Mouse (Mus musculus): ENCODE measurements around the gene Ttll10. TPM values are rescaled to one million over a fixed set of nuclear protein-coding genes. Genes with fewer than 3 reads are reported as not detected.

Ttll10 gene
- polyA plus RNA-seq (2014; fragmentation: Nextera tagmentation; extraction: Ambion mirVana), result 0.15 TPM in 1 of 2 replicates, not detected in the other

- Histone ChIP-seq H3K4me1 (ENCODE audit: control insufficient read depth, insufficient read depth, low read length) (peaks cover 4% of the 10 kb centered on the region), H3K9ac (ENCODE audit: low read length) (no peak within 1 kb of the TSS), H3K4me3 (ENCODE audit: low read depth, low read length) (no peak within 1 kb of the TSS), H3K9me3 (ENCODE audit: control insufficient read depth, low read length) (no peaks in the 10 kb centered on the region), H3K27me3 (ENCODE audit: control insufficient read depth, insufficient read depth, low read length) (no peaks in the 10 kb centered on the region), H3K27ac (ENCODE audit: low read depth, low read length) (no peak within 1 kb of the TSS), H3K4me2 (no peak within 1 kb of the TSS), H3K36me3 (ENCODE audit: control insufficient read depth, insufficient read depth, low read length) (no peaks in the 10 kb centered on the region)
- ATAC-seq (ENCODE audit: low FRiP score) (no peak), DNase-seq (ENCODE audit: low spot score, missing footprints) (no peak)
- WGBS, result 63% methylated on average over 5 of the region's 5 CpGs
These were observed at the start of gene Ttll10 for GRCm38 (mm10) chr4:156059261-156059660. Gene Ttll10, minus strand, starts transcription at chr4:156059414.

DNA sequence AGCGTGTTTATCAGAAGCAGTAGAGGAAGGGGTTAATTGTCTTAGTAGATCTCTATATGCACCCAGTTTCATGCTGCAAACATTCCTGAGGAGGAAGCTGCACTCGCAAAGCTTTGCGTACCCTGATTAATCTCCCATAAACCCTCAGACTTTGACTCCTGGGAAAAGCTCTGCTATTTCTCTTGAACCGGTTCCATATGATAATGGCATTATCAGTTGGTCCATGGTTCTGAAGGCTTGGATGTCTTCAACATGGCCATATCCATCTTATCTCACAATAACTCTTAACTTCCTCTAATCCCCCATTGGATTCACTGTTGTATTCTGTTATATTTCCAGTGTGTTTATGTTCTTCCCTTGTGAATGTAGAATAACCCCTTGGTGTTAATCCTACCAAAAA, 44.1 kb upstream of the Ttll10 start:
- Histone ChIP-seq H3K27ac (ENCODE audit: low read depth, low read length) (no peak overlapping the region), H3K27me3 (ENCODE audit: control insufficient read depth, insufficient read depth, low read length) (no peaks in the 10 kb centered on the region), H3K36me3 (ENCODE audit: control insufficient read depth, insufficient read depth, low read length) (no peaks in the 10 kb centered on the region), H3K4me3 (ENCODE audit: low read depth, low read length) (no peak overlapping the region), H3K9ac (ENCODE audit: low read length) (no peak overlapping the region), H3K4me2 (no peak overlapping the region), H3K4me1 (ENCODE audit: control insufficient read depth, insufficient read depth, low read length) (no peaks in the 10 kb centered on the region), H3K9me3 (ENCODE audit: control insufficient read depth, low read length) (no peaks in the 10 kb centered on the region)
- DNase-seq (ENCODE audit: low spot score, missing footprints) (no peak), ATAC-seq (ENCODE audit: low FRiP score) (no peak)
- WGBS, result 83% methylated on average over 4 of the region's 4 CpGs

DNA sequence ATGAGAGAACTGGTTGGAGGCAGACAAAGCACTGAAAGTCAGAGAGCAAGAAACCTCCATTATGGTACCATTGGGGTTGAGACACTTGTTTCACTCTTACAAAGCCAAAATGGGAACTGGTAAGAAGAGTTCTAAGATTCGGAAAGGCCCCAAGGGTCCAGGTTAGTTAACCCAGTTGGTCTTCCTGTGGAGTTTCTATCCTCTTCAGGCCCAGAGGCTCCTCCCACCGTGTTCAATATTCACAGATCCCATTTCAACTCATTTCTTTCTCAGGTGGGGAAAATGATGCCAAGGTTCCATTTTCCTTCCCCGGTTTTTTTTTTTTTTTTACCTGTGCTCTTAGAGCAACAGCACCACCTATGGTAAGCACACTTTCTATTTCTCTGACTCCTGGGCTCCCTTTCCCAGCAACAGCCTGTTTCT, 42.3 kb upstream of the Ttll10 start:
- Histone ChIP-seq H3K4me1 (ENCODE audit: control insufficient read depth, insufficient read depth, low read length) (no peaks in the 10 kb centered on the region), H3K27me3 (ENCODE audit: control insufficient read depth, insufficient read depth, low read length) (no peaks in the 10 kb centered on the region), H3K9ac (ENCODE audit: low read length) (no peak overlapping the region), H3K36me3 (ENCODE audit: control insufficient read depth, insufficient read depth, low read length) (no peaks in the 10 kb centered on the region), H3K9me3 (ENCODE audit: control insufficient read depth, low read length) (no peaks in the 10 kb centered on the region), H3K4me3 (ENCODE audit: low read depth, low read length) (no peak overlapping the region), H3K4me2 (no peak overlapping the region), H3K27ac (ENCODE audit: low read depth, low read length) (no peak overlapping the region)
- DNase-seq (ENCODE audit: low spot score, missing footprints), result no peak
- 51% methylated on average over 3 of the region's 3 CpGs for WGBS
- no peak for ATAC-seq (ENCODE audit: low FRiP score)

GRCm38 (mm10) chr4:156100501-156100900, 41.3 kb upstream of the Ttll10 start:
- Histone ChIP-seq H3K4me3 (ENCODE audit: low read depth, low read length) (no peak overlapping the region), H3K9ac (ENCODE audit: low read length) (no peak overlapping the region), H3K27me3 (ENCODE audit: control insufficient read depth, insufficient read depth, low read length) (no peaks in the 10 kb centered on the region), H3K9me3 (ENCODE audit: control insufficient read depth, low read length) (no peaks in the 10 kb centered on the region), H3K4me1 (ENCODE audit: control insufficient read depth, insufficient read depth, low read length) (no peaks in the 10 kb centered on the region), H3K27ac (ENCODE audit: low read depth, low read length) (no peak overlapping the region), H3K4me2 (no peak overlapping the region), H3K36me3 (ENCODE audit: control insufficient read depth, insufficient read depth, low read length) (no peaks in the 10 kb centered on the region)
- ATAC-seq (ENCODE audit: low FRiP score) (no peak), DNase-seq (ENCODE audit: low spot score, missing footprints) (no peak)
- WGBS, result 90% methylated on average over 5 of the region's 5 CpGs

DNA sequence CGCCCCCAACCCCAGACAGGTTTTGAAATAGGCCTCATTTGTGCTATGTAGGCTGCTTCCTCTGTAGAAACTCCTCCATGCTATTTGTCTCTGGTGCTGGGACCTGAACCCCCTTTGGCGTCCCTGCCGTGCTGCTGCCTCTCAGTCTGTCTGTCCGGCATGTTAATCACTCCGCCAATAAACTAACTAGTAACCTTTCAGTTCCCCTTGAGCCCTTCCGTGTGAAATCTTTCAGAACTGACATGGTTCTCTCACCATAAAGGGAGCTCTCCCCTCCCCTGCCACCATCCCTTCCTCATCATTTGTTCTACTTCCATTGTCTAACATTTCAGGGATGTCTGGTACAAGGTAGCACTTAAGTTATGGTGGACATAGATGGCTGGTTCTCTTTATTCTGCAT, 40.2 kb upstream of the Ttll10 start:
- no peak for DNase-seq (ENCODE audit: low spot score, missing footprints)
- WGBS, result 68% methylated on average over 6 of the region's 6 CpGs
- ATAC-seq (ENCODE audit: low FRiP score), result no peak
- Histone ChIP-seq H3K36me3 (ENCODE audit: control insufficient read depth, insufficient read depth, low read length) (no peaks in the 10 kb centered on the region), H3K9me3 (ENCODE audit: control insufficient read depth, low read length) (no peaks in the 10 kb centered on the region), H3K27me3 (ENCODE audit: control insufficient read depth, insufficient read depth, low read length) (no peaks in the 10 kb centered on the region), H3K4me1 (ENCODE audit: control insufficient read depth, insufficient read depth, low read length) (no peaks in the 10 kb centered on the region), H3K9ac (ENCODE audit: low read length) (no peak overlapping the region), H3K27ac (ENCODE audit: low read depth, low read length) (no peak overlapping the region), H3K4me2 (no peak overlapping the region), H3K4me3 (ENCODE audit: low read depth, low read length) (no peak overlapping the region)

DNA sequence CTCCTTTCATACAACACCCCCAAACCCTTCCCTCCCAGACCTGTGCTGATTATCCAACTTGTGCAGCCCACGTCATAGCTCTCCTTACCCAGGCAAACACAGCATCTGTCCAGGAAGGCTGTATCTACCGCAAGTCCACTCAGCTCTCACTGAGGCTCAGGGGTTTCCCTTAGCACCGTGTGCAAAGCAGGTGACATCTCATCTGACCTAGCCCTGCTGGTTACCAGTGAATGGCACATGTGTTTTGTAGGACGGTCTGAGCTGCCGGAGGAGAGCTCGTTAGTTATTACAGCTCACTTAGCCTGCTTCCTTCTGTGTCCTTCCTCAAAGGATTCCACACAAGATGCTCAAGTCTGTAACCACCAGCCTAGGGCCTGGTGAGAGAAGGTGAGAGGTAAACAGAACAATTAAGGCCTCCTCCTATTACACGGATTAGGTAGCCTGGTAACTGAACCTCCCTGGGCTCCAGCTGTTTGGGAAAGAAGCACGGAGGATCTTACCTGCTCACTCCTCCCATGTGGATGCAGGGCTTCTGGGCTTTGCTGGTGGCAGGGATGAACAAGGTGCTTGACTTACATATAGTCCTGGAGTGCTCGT, 38.7 kb upstream of the Ttll10 start:
- DNase-seq (ENCODE audit: low spot score, missing footprints) (no peak), ATAC-seq (ENCODE audit: low FRiP score) (no peak)
- WGBS, result 74% methylated on average over 9 of the region's 9 CpGs

GRCm38 (mm10) chr4:156096191-156096590, 37.0 kb upstream of the Ttll10 start:
- Histone ChIP-seq H3K27me3 (ENCODE audit: control insufficient read depth, insufficient read depth, low read length) (no peaks in the 10 kb centered on the region), H3K4me1 (ENCODE audit: control insufficient read depth, insufficient read depth, low read length) (no peaks in the 10 kb centered on the region), H3K27ac (ENCODE audit: low read depth, low read length) (no peak overlapping the region), H3K4me3 (ENCODE audit: low read depth, low read length) (no peak overlapping the region), H3K36me3 (ENCODE audit: control insufficient read depth, insufficient read depth, low read length) (no peaks in the 10 kb centered on the region), H3K9ac (ENCODE audit: low read length) (no peak overlapping the region), H3K4me2 (no peak overlapping the region), H3K9me3 (ENCODE audit: control insufficient read depth, low read length) (no peaks in the 10 kb centered on the region)
- 98% methylated on average over 1 of the region's 1 CpGs for WGBS
- ATAC-seq (ENCODE audit: low FRiP score), result no peak
- no peak for DNase-seq (ENCODE audit: low spot score, missing footprints)

More for the DNA sequence above, 38.7 kb upstream of the Ttll10 start:
- Histone ChIP-seq H3K4me2 (no peak overlapping the region), H3K4me3 (ENCODE audit: low read depth, low read length) (no peak overlapping the region), H3K9me3 (ENCODE audit: control insufficient read depth, low read length) (no peaks in the 10 kb centered on the region), H3K36me3 (ENCODE audit: control insufficient read depth, insufficient read depth, low read length) (no peaks in the 10 kb centered on the region), H3K9ac (ENCODE audit: low read length) (no peak overlapping the region), H3K27me3 (ENCODE audit: control insufficient read depth, insufficient read depth, low read length) (no peaks in the 10 kb centered on the region), H3K27ac (ENCODE audit: low read depth, low read length) (no peak overlapping the region), H3K4me1 (ENCODE audit: control insufficient read depth, insufficient read depth, low read length) (no peaks in the 10 kb centered on the region)

DNA sequence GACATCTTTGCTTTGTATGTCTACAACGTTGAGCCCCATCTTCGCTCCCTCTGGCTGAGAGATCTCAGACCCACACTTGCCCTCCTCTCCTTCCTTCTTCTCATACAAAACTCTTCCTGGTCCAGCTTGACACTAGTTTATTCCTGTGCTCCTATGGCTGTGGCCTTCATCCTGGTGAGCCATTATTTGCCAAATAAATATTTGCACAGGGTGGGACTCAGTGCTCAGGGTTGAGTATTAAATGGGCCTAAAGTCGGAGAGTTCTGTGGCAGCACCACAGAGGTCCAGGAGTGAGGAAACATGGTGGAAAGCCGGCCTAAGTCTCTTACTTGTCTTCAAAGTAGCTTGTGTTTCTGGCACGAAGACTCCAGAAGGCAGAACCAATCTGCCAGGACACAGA, 34.5 kb upstream of the Ttll10 start:
- H3K27ac ChIP-seq (ENCODE audit: low read depth, low read length), result no peak overlapping the region
- H3K9ac ChIP-seq (ENCODE audit: low read length), result no peak overlapping the region
- ATAC-seq (ENCODE audit: low FRiP score) (no peak), DNase-seq (ENCODE audit: low spot score, missing footprints) (no peak)
- H3K4me3 ChIP-seq (ENCODE audit: low read depth, low read length), result no peak overlapping the region
- H3K27me3 ChIP-seq (ENCODE audit: control insufficient read depth, insufficient read depth, low read length), result no peaks in the 10 kb centered on the region
- no peak overlapping the region for H3K4me2 ChIP-seq
- H3K9me3 ChIP-seq (ENCODE audit: control insufficient read depth, low read length), result no peaks in the 10 kb centered on the region
- WGBS, result 82% methylated on average over 5 of the region's 5 CpGs
- no peaks in the 10 kb centered on the region for H3K4me1 ChIP-seq (ENCODE audit: control insufficient read depth, insufficient read depth, low read length)
- no peaks in the 10 kb centered on the region for H3K36me3 ChIP-seq (ENCODE audit: control insufficient read depth, insufficient read depth, low read length)

- Histone ChIP-seq H3K9ac (ENCODE audit: low read length) (no peak overlapping the region), H3K36me3 (ENCODE audit: control insufficient read depth, insufficient read depth, low read length) (no peaks in the 10 kb centered on the region)
- WGBS, result 83% methylated on average over 1 of the region's 1 CpGs
These were observed 33.6 kb upstream of the Ttll10 start for GRCm38 (mm10) chr4:156092765-156093164.

More at GRCm38 (mm10) chr4:156092765-156093164, 33.6 kb upstream of the Ttll10 start:
- H3K4me2 ChIP-seq, result no peak overlapping the region
- H3K27ac ChIP-seq (ENCODE audit: low read depth, low read length), result no peak overlapping the region
- no peaks in the 10 kb centered on the region for H3K4me1 ChIP-seq (ENCODE audit: control insufficient read depth, insufficient read depth, low read length)
- no peak overlapping the region for H3K4me3 ChIP-seq (ENCODE audit: low read depth, low read length)
- DNase-seq (ENCODE audit: low spot score, missing footprints), result no peak
- no peak for ATAC-seq (ENCODE audit: low FRiP score)
- H3K27me3 ChIP-seq (ENCODE audit: control insufficient read depth, insufficient read depth, low read length), result no peaks in the 10 kb centered on the region
- no peaks in the 10 kb centered on the region for H3K9me3 ChIP-seq (ENCODE audit: control insufficient read depth, low read length)
